Mouse (Mus musculus) heart, embryonic 11.5 days (tissue): Measurements from ENCODE around the gene Cyfip2. TPM values are rescaled to one million over a fixed set of nuclear protein-coding genes. Genes with fewer than 3 reads are reported as not detected.

Source experiments
- ATAC-seq: fragments of 200-750 bp; cut with Nextera tagmentation; replicated peaks from 2 replicates; pipeline ENCODE4 v1.8.0; 2017; ENCODE audit warnings: moderate library complexity; ENCODE audit not compliant: insufficient number of reproducible peaks, low FRiP score, low TSS enrichment
- H3K27ac ChIP-seq: fragments of 300-500 bp; sonication (generic); 2 replicates; pipeline ENCODE4 v1.5.1; 2014; ENCODE audit warnings: mild to moderate bottlenecking, low read depth, low read length
- H3K27me3 ChIP-seq: fragments of 300-500 bp; sonication (generic); 2 replicates; pipeline ENCODE4 v1.6.1; 2014; ENCODE audit warnings: mild to moderate bottlenecking, low read length, mixed read lengths; ENCODE audit not compliant: control insufficient read depth, insufficient read depth
- H3K36me3 ChIP-seq: fragments of 300-500 bp; sonication (generic); 2 replicates; pipeline ENCODE4 v1.6.1; 2014; ENCODE audit warnings: mild to moderate bottlenecking, low read length, moderate library complexity, mixed read lengths; ENCODE audit not compliant: control insufficient read depth, insufficient read depth
- H3K4me1 ChIP-seq: fragments of 300-500 bp; sonication (generic); 2 replicates; pipeline ENCODE4 v1.6.1; 2014; ENCODE audit warnings: low read length; ENCODE audit not compliant: control insufficient read depth, insufficient read depth
- H3K4me2 ChIP-seq: fragments of 300-500 bp; sonication (generic); 2 replicates; pipeline ENCODE4 v1.6.1; 2014; ENCODE audit warnings: mild to moderate bottlenecking, moderate library complexity
- H3K4me3 ChIP-seq: fragments of 300-500 bp; sonication (generic); 2 replicates; pipeline ENCODE4 v1.5.1; 2014; ENCODE audit warnings: low read depth, low read length
- H3K9ac ChIP-seq: fragments of 300-500 bp; sonication (generic); 2 replicates; pipeline ENCODE4 v1.6.1; 2014; ENCODE audit warnings: mild to moderate bottlenecking, low read depth, low read length, moderate library complexity
- H3K9me3 ChIP-seq: fragments of 300-500 bp; sonication (generic); replicated peaks from 2 replicates; pipeline ENCODE4 v1.6.1; 2016; ENCODE audit warnings: low read length; ENCODE audit not compliant: control insufficient read depth
- WGBS: fragments of 180-500 bp; shearing (Covaris S2); extraction: QIAGEN DNeasy Blood & Tissue Kit; methylation state at CpG from one replicate; pipeline ENCODE4 v1.1.7; 2014; ENCODE audit not compliant: insufficient replicate concordance; 5-methylcytosine and 5-hydroxymethylcytosine counted together
- polyA plus RNA-seq: library from polyadenylated mRNA; unstranded; fragments of >200 nt; fragmentation: Nextera tagmentation; extraction: Ambion mirVana; gene quantifications from 2 replicates; pipeline ENCODE4 v1.2.1, GENCODE M21; 2014

Gene Cyfip2
- polyA plus RNA-seq, 1 experiment from 2014 or later: 5.7 TPM

DNA sequence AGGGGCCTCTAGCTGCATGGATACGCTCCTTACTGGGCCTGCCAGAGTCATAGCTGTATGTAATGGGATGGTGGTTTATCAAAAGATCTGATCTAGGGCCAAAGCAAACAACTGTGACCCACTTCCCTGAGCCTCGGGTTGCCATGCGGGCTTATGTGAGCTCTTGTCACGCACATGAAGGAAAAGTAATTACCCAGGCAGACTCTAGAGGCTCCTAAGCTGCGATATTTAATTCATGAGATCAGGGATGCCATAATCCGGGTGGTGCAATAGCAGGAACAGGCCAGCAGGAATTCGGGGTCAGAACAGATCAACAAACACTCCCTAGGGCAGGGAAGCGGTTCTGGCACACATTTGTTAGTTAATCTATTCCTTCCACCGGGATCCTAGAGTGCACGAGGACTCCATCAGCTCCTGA lies 21.7 kb downstream of the Cyfip2 start:
- H3K27me3 ChIP-seq: no peaks in the 10 kb centered on the region
- no peak overlapping the region for H3K27ac ChIP-seq
- H3K36me3 ChIP-seq: no peaks in the 10 kb centered on the region
- H3K4me3 ChIP-seq: no peak overlapping the region
- 55% methylated on average over 10 of the region's 10 CpGs for WGBS
- H3K4me1 ChIP-seq: no peaks in the 10 kb centered on the region
- no peak overlapping the region for H3K9ac ChIP-seq
- no peak for ATAC-seq
- H3K4me2 ChIP-seq: no peak overlapping the region
- no peaks in the 10 kb centered on the region for H3K9me3 ChIP-seq

DNA sequence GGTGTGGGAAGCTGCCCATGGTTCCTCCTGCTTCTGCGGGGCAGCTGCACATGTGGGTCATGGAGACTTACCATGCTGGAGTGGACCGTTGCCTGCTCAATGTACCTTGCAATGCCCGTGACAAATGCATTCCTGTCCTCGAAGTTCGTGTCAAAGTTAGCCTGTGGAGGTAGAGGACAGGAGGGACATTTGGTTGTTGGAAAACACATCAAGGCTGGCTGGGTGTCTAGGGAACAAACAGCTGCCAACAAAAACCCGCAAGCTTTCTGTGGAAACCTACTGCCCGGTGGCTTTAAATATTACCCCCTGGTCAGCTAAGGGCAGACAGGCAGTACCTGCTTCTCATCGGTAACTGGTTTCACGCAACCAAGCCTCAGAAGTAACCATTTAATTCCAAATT lies 23.1 kb downstream of the Cyfip2 start:
- Histone ChIP-seq H3K27ac (no peak overlapping the region), H3K9ac (no peak overlapping the region), H3K4me3 (no peak overlapping the region), H3K4me2 (no peak overlapping the region), H3K4me1 (no peaks in the 10 kb centered on the region), H3K27me3 (no peaks in the 10 kb centered on the region), H3K9me3 (no peaks in the 10 kb centered on the region), H3K36me3 (no peaks in the 10 kb centered on the region)
- no peak for ATAC-seq
- 78% methylated on average over 9 of the region's 9 CpGs for WGBS

DNA sequence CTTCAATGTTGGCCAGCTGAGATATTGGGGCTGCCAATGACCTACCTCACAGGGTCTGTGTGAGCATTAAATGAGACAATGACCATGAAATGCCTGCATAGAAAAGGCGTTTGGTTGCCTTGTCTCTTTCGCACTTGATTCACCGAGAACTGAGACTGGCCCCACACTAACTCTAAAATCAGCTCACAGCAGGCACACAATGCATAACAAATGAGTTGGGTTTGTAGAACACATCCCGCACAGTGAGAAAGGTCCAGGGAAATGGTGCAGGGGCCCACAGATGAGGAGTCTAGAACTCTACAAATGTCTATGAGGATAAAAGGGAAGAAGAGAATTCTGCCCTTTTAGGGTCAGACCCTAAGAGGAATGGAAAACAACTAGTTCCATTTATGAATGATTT lies 23.6 kb downstream of the Cyfip2 start:
- H3K4me3 ChIP-seq: no peak overlapping the region
- no peaks in the 10 kb centered on the region for H3K4me1 ChIP-seq
- no peak overlapping the region for H3K9ac ChIP-seq
- H3K36me3 ChIP-seq: no peaks in the 10 kb centered on the region
- WGBS: 81% methylated on average over 4 of the region's 4 CpGs
- H3K27me3 ChIP-seq: no peaks in the 10 kb centered on the region
- H3K27ac ChIP-seq: no peak overlapping the region
- no peaks in the 10 kb centered on the region for H3K9me3 ChIP-seq
- no peak overlapping the region for H3K4me2 ChIP-seq
- ATAC-seq: no peak

DNA sequence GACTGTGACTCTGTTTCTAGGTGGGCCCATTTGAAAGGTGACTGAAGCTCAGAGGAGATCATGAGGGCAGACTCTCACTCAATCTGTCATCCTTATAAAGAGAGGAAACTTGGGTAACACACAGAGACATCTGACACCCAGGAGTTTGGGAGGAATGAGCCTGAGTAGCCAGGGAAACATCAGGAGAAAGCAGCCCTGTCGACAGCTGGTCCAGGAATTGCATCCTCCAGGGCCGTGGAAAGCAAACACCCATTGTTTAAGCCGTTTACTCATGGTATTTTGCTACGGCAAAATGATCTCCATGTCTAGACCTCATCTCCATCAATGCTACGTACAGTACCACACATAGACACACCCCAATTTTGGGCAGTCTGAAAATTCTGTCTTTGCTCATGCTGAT lies 24.6 kb downstream of the Cyfip2 start:
- no peaks in the 10 kb centered on the region for H3K9me3 ChIP-seq
- H3K36me3 ChIP-seq: no peaks in the 10 kb centered on the region
- no peak for ATAC-seq
- no peak overlapping the region for H3K4me3 ChIP-seq
- 55% methylated on average over 5 of the region's 5 CpGs for WGBS
- H3K4me2 ChIP-seq: no peak overlapping the region
- no peak overlapping the region for H3K27ac ChIP-seq
- H3K9ac ChIP-seq: no peak overlapping the region
- no peaks in the 10 kb centered on the region for H3K4me1 ChIP-seq
- no peaks in the 10 kb centered on the region for H3K27me3 ChIP-seq

DNA sequence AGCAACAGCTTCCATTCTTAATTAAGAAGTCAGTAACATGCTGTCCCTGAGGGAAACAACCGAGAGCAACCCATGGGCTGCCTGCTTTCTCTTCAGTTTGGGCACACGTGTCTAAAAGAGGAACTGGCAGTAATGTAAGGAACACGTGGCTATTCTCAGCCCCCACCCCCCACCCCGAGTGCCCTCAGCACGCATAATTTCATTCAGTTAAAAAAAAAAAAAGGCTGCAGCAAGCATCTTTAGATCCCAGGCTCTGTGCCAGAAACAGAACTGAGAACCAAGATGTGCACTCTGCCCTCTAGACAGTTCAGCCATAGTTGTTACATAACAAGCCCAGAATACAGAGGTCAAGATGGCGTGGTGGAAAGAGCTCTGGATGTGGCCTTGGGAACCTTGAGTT lies 25.9 kb downstream of the Cyfip2 start:
- no peaks in the 10 kb centered on the region for H3K36me3 ChIP-seq
- WGBS: 63% methylated on average over 6 of the region's 6 CpGs
- H3K4me2 ChIP-seq: no peak overlapping the region
- no peak for ATAC-seq
- no peaks in the 10 kb centered on the region for H3K4me1 ChIP-seq
- no peaks in the 10 kb centered on the region for H3K9me3 ChIP-seq
- no peak overlapping the region for H3K9ac ChIP-seq
- no peak overlapping the region for H3K4me3 ChIP-seq
- H3K27me3 ChIP-seq: no peaks in the 10 kb centered on the region
- no peak overlapping the region for H3K27ac ChIP-seq

DNA sequence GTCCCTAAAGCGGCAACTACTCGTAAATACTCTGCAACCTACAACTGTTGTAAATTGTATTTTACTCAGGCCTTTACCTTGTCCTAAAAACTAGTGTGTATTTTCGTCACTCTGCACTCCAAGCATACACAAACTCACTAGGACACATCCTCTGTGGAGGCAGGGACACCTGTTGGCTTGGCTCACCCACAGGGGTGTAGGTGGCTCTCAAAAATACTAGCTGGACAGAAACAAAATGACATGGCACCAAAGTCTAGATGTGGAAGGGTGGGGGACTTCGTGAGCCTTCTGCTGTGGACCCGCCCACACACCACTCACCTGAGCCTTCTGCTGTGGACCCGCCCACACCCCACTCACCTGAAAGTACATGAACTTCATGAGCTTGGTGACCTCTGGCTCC lies 28.9 kb downstream of the Cyfip2 start:
- Histone ChIP-seq H3K27ac (no peak overlapping the region), H3K4me3 (no peak overlapping the region), H3K4me2 (no peak overlapping the region), H3K27me3 (no peaks in the 10 kb centered on the region), H3K9ac (no peak overlapping the region), H3K36me3 (no peaks in the 10 kb centered on the region), H3K9me3 (no peaks in the 10 kb centered on the region), H3K4me1 (no peaks in the 10 kb centered on the region)
- WGBS: 85% methylated on average over 6 of the region's 6 CpGs
- ATAC-seq: no peak

DNA sequence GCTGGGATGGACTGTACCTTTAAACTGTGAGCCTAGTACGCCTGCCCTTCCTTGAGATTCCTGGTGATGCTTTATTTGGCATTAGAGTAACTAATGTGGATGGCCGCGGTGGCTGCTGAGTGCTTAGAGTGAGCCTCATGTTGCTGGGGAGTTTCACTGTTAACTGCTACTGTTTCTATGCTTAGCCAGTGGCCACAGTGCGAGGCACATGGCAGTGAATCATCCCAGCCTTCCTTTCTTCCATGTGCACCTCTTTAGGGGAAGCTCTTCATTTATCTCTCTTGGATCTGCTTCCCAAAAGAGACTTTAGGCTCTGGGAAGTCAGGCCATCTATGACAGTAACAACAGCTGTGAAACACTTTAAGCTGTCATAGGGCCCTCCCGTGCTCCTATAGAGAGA lies 30.0 kb downstream of the Cyfip2 start:
- 88% methylated on average over 5 of the region's 5 CpGs for WGBS

DNA sequence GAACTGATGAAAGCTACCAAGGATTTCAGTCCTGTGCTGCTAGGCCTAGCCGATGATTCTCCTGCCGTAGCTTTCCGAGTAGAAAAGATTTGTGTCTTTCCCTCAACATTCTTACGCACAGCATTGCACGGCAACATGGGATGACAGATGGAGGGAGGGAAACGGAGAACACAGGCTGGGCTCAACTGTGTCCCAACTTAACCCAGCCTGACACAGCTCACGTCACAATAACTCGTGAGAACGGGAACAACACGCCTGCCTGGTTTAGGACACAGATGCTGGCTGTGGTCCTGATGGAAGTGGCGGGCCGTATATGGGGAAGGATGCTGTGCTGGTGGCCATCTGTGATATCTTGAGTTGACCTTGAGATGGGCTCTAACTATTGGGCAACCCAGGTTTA lies 34.0 kb downstream of the Cyfip2 start:
- no peaks in the 10 kb centered on the region for H3K27me3 ChIP-seq
- no peak for ATAC-seq
- no peaks in the 10 kb centered on the region for H3K36me3 ChIP-seq

More for the DNA sequence above, 30.0 kb downstream of the Cyfip2 start:
- H3K4me1 ChIP-seq: no peaks in the 10 kb centered on the region
- ATAC-seq: no peak
- no peak overlapping the region for H3K27ac ChIP-seq
- no peaks in the 10 kb centered on the region for H3K27me3 ChIP-seq
- no peaks in the 10 kb centered on the region for H3K9me3 ChIP-seq
- H3K9ac ChIP-seq: no peak overlapping the region
- no peak overlapping the region for H3K4me2 ChIP-seq
- no peaks in the 10 kb centered on the region for H3K36me3 ChIP-seq
- no peak overlapping the region for H3K4me3 ChIP-seq

DNA sequence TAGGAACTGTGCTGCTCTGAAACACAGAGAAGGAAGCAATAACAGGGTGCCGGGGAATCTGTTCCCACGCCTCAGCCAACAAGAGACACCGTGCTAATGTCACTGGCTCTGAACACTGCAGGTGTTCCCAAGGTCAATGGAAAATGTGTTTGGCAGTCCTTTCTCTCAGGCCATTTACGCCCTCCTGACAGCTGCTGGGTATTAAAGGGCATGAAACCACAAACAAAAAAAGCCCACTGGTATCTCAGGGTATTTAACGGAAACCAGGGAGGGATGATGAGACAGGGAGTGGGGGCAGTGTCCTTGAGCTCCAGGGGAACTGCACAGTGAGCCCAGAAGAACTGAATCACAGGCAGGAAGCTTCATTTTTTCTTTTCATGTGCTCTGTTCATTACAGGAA lies 34.5 kb downstream of the Cyfip2 start:
- Histone ChIP-seq H3K4me2 (no peak overlapping the region), H3K4me3 (no peak overlapping the region), H3K27me3 (no peaks in the 10 kb centered on the region), H3K4me1 (no peaks in the 10 kb centered on the region), H3K36me3 (no peaks in the 10 kb centered on the region), H3K9ac (no peak overlapping the region), H3K27ac (no peak overlapping the region), H3K9me3 (no peaks in the 10 kb centered on the region)
- WGBS: 68% methylated on average over 5 of the region's 5 CpGs
- no peak for ATAC-seq

More for the DNA sequence above, 34.0 kb downstream of the Cyfip2 start:
- WGBS: 86% methylated on average over 12 of the region's 12 CpGs
- no peak overlapping the region for H3K4me2 ChIP-seq
- no peaks in the 10 kb centered on the region for H3K9me3 ChIP-seq
- no peak overlapping the region for H3K4me3 ChIP-seq
- H3K9ac ChIP-seq: no peak overlapping the region
- H3K27ac ChIP-seq: no peak overlapping the region
- H3K4me1 ChIP-seq: no peaks in the 10 kb centered on the region
